Mouse (Mus musculus): ENCODE data around the gene Lrrc51. TPM values are rescaled to one million over a fixed set of nuclear protein-coding genes. Genes with fewer than 3 reads are reported as not detected.

The Lrrc51 gene
- polyA plus RNA-seq, 1 experiment from 2014 or later: 2.0 TPM

Other genes starting within 250 kb of the Lrrc51 start
- gene Phox2a, start 115.6 kb downstream of the Lrrc51 start, polyA plus RNA-seq (2018): not detected in 3 replicates
- 63.7 to 85.3 TPM (median 76.3 TPM) in 3 replicates for gene Inppl1, start 95.7 kb downstream of the Lrrc51 start, polyA plus RNA-seq (2018)
- gene Folr2, start 76.7 kb downstream of the Lrrc51 start, polyA plus RNA-seq (2018): 21.1 to 134 TPM (median 134 TPM) in 3 replicates
- 80.5 to 140 TPM (median 104 TPM) in 3 replicates for gene Anapc15, start 70.2 kb downstream of the Lrrc51 start, polyA plus RNA-seq (2018)
- 0.50 to 0.59 TPM in 2 of 3 replicates, not detected in the other for gene Folr1, start 63.1 kb downstream of the Lrrc51 start, polyA plus RNA-seq (2018)
- gene Lamtor1, start 28.0 kb downstream of the Lrrc51 start, polyA plus RNA-seq (2018): 249 to 321 TPM (median 295 TPM) in 3 replicates
- gene Tomt, start 27.5 kb downstream of the Lrrc51 start, polyA plus RNA-seq (2018): 0.09 to 0.23 TPM (median 0.21 TPM) in 3 replicates
- gene Numa1, start 216 bp upstream of the Lrrc51 start, polyA plus RNA-seq (2018): 61.1 to 130 TPM (median 82.9 TPM) in 3 replicates
- 56.7 to 120 TPM (median 96.3 TPM) in 3 replicates for gene Il18bp, start 84.8 kb upstream of the Lrrc51 start, polyA plus RNA-seq (2018)
- gene Rnf121, start 131.6 kb upstream of the Lrrc51 start, polyA plus RNA-seq (2018): 17.9 to 24.1 TPM (median 19.6 TPM) in 3 replicates
- 9.5 to 11.5 TPM (median 11.5 TPM) in 3 replicates for gene Xndc1, start 131.6 kb upstream of the Lrrc51 start, polyA plus RNA-seq (2018)
- gene Xntrpc, start 131.8 kb upstream of the Lrrc51 start, polyA plus RNA-seq (2018): 0.07 to 0.19 TPM in 2 of 3 replicates, not detected in the other
- 0.13 TPM in 1 of 3 replicates, not detected in the others for gene Trpc2, start 149.2 kb upstream of the Lrrc51 start, polyA plus RNA-seq (2018)
- gene Art1, start 167.8 kb upstream of the Lrrc51 start, polyA plus RNA-seq (2018): not detected in 3 replicates
- gene Art5, start 175.6 kb upstream of the Lrrc51 start, polyA plus RNA-seq (2018): not detected in 3 replicates
- not detected in 3 replicates for gene Chrna10, start 182.9 kb upstream of the Lrrc51 start, polyA plus RNA-seq (2018)